Mouse (Mus musculus): Measurements from ENCODE around the gene Ift88. TPM values are rescaled to one million over a fixed set of nuclear protein-coding genes. Genes with fewer than 3 reads are reported as not detected.

Gene Ift88
- 1.2 and 1.7 TPM in 2 replicates for polyA plus RNA-seq (2015; fragmentation: Nextera tagmentation; extraction: Ambion mirVana)

DNA sequence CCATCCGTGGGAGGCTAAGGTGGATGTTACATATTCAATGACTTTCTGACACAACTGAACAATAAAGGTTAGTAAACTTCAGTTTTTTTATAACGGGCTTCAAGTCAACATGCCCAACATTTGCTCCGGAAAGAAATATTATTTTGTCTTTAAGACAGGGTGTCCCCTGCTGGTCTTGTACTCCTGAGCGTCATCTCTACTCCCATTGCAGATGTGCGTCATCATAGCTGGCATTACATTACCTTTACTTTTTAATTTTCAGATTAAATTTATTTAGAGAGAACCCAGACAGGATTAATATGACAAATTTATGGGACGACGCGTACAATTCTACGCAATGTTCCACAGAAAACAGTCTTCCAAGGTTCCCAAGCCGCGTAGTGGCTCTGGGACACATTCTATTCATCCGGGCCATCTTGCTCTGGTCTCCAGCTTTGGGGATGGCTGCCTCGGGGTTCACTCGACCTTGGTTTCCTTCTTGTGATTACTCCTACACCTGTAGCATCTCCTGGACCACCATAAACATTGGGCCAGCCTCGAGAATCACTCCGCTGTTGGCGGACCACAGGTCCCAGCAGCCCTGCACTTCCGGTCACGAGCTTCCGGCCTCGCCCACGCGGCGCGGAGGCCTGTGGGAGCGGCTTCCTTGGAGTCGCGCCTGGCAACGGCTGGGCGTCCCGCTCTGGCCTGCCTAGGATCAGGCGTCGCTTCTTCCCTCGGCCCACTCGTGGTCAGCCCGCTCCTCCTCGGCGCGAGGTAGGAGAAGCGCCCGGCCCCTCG, at the start of gene Ift88:
Gene Ift88, plus strand, starts transcription at position 631 of the 780 bp plus-strand sequence.
- Histone ChIP-seq H3K9me3 (replicated peaks) (no peaks in the 10 kb centered on the region), H3K9ac (peak within 1 kb of the TSS; percentile 78), H3K4me2 (peak within 1 kb of the TSS; percentile 95), H3K4me3 (replicated peaks) (peak within 1 kb of the TSS; percentile 86), H3K27me3 (no peaks in the 10 kb centered on the region), H3K27ac (replicated peaks) (no peak within 1 kb of the TSS), H3K4me1 (replicated peaks) (peaks cover 7% of the 10 kb centered on the region), H3K36me3 (replicated peaks) (no peaks in the 10 kb centered on the region)
- WGBS (ENCODE audit: insufficient replicate concordance), result 3% methylated on average over 42 of the region's 42 CpGs
- ATAC-seq (ENCODE audit: insufficient read depth), result peak; percentile 97

DNA sequence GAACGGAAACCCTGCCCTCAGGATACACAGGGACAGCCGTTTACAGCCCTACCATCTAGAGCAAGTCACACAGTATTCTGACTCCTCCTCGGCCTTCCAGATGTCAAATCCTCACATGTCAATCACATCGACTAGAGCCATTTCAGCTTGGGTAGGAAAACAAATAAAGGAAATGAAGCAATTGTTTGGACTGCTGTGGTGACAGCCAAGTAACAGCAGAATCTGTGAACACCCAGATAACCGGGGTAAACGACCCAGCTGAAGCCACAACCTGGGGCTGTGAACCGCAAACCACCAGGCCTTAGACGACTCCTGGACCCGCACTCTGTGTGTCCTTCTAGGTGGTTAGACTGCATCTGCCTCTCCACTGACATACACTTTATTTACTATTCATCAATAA, 48.7 kb upstream of the Ift88 start:
- no peaks in the 10 kb centered on the region for H3K9me3 ChIP-seq (replicated peaks)
- H3K36me3 ChIP-seq (replicated peaks), result no peaks in the 10 kb centered on the region
- 27% methylated on average over 9 of the region's 9 CpGs for WGBS (ENCODE audit: insufficient replicate concordance)
- H3K27ac ChIP-seq (replicated peaks), result no peak overlapping the region
- no peaks in the 10 kb centered on the region for H3K27me3 ChIP-seq
- no peak overlapping the region for H3K4me2 ChIP-seq
- no peak overlapping the region for H3K4me3 ChIP-seq (replicated peaks)
- H3K4me1 ChIP-seq (replicated peaks), result peaks cover 9% of the 10 kb centered on the region
- peak; percentile 56; the same call in 1 of the 2 replicates for ATAC-seq (ENCODE audit: insufficient read depth)
- H3K9ac ChIP-seq, result no peak overlapping the region

- Histone ChIP-seq H3K4me3 (replicated peaks) (no peak overlapping the region), H3K36me3 (replicated peaks) (no peaks in the 10 kb centered on the region), H3K4me1 (replicated peaks) (peaks cover 9% of the 10 kb centered on the region), H3K9ac (no peak overlapping the region), H3K27me3 (no peaks in the 10 kb centered on the region), H3K4me2 (no peak overlapping the region), H3K9me3 (replicated peaks) (no peaks in the 10 kb centered on the region), H3K27ac (replicated peaks) (no peak overlapping the region)
- 62% methylated on average over 8 of the region's 8 CpGs for WGBS (ENCODE audit: insufficient replicate concordance)
- ATAC-seq (ENCODE audit: insufficient read depth), result no peak
Measured at GRCm38 (mm10) chr14:57376016-57376415, 47.8 kb upstream of the Ift88 start.

DNA sequence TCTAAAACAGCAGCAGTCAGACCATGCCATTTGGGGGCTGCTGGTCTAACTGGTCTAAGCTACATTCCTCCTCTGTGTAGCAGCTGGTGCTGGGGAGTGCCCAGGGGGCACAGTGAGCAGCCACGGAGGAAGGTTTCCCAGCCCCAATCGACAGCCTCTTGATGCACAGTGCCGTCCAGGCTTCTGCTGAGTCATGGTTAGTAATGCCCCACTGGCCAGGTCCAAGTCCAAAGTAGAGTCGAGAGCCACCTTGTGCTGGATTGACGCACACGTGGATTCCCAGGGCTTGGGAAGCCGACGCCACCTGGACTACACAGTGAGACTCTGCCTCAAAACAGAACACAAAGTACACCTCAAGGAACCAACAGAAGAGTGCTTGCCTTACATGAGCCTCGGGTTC, 46.9 kb upstream of the Ift88 start:
- no peak overlapping the region for H3K9ac ChIP-seq
- H3K4me1 ChIP-seq (replicated peaks), result peaks cover 9% of the 10 kb centered on the region
- H3K4me3 ChIP-seq (replicated peaks), result no peak overlapping the region
- H3K27ac ChIP-seq (replicated peaks), result no peak overlapping the region
- no peaks in the 10 kb centered on the region for H3K27me3 ChIP-seq
- ATAC-seq (ENCODE audit: insufficient read depth), result peak; percentile 41; the same call in 1 of the 2 replicates
- no peak overlapping the region for H3K4me2 ChIP-seq
- no peaks in the 10 kb centered on the region for H3K36me3 ChIP-seq (replicated peaks)
- whole genome bisulfite sequencing (ENCODE audit: insufficient replicate concordance), result 62% methylated on average over 9 of the region's 9 CpGs
- no peaks in the 10 kb centered on the region for H3K9me3 ChIP-seq (replicated peaks)

DNA sequence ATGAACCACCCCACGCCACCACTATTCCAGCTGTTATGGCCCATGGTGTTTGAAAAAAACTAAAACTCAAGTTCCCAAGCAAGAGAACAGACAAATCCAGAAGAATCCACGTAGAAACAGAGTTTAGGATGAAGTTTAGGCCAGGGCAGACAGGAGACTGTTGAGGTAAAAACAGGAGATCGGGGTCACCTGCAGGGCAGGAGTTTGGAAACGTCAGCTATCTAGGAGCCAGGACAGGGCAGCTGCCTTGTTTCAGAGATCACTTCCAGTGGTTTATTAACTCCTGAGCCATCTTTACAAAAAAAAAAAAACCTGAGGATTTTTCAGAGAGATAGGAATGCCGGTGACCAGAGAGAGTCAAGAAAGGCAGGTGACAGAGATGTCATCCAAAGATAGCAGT, 46.3 kb upstream of the Ift88 start:
- no peaks in the 10 kb centered on the region for H3K27me3 ChIP-seq

DNA sequence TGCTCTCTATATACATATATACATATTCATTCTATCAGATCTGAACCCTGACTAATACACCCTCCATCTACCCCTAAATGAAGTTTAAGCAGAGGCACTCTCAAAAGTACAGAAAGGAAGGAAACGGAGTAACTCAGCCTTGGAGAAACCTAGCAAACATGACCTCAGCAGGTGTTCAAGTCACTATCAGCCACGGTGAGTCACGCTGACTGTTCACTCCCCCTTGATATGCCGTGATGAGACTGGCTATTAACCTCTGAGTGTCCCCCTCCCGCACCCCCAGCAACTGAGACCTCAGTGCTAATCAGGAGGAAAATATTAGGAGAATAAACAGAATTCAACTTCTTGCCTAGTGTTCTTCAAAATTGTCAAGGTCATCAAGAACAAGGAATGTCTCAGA, 38.2 kb upstream of the Ift88 start:
- no peak overlapping the region for H3K27ac ChIP-seq (replicated peaks)
- no peaks in the 10 kb centered on the region for H3K27me3 ChIP-seq
- ATAC-seq (ENCODE audit: insufficient read depth), result no peak
- H3K36me3 ChIP-seq (replicated peaks), result no peaks in the 10 kb centered on the region
- H3K9me3 ChIP-seq (replicated peaks), result no peaks in the 10 kb centered on the region
- WGBS (ENCODE audit: insufficient replicate concordance), result 57% methylated on average over 5 of the region's 5 CpGs
- no peak overlapping the region for H3K4me2 ChIP-seq
- no peak overlapping the region for H3K4me3 ChIP-seq (replicated peaks)
- no peak overlapping the region for H3K9ac ChIP-seq
- H3K4me1 ChIP-seq (replicated peaks), result peaks cover 12% of the 10 kb centered on the region

More for the DNA sequence above, 46.3 kb upstream of the Ift88 start:
- Histone ChIP-seq H3K27ac (replicated peaks) (no peak overlapping the region), H3K36me3 (replicated peaks) (no peaks in the 10 kb centered on the region), H3K4me1 (replicated peaks) (peaks cover 9% of the 10 kb centered on the region), H3K4me3 (replicated peaks) (no peak overlapping the region), H3K9me3 (replicated peaks) (no peaks in the 10 kb centered on the region), H3K4me2 (no peak overlapping the region), H3K9ac (no peak overlapping the region)
- 61% methylated on average over 5 of the region's 5 CpGs for WGBS (ENCODE audit: insufficient replicate concordance)
- no peak for ATAC-seq (ENCODE audit: insufficient read depth)

DNA sequence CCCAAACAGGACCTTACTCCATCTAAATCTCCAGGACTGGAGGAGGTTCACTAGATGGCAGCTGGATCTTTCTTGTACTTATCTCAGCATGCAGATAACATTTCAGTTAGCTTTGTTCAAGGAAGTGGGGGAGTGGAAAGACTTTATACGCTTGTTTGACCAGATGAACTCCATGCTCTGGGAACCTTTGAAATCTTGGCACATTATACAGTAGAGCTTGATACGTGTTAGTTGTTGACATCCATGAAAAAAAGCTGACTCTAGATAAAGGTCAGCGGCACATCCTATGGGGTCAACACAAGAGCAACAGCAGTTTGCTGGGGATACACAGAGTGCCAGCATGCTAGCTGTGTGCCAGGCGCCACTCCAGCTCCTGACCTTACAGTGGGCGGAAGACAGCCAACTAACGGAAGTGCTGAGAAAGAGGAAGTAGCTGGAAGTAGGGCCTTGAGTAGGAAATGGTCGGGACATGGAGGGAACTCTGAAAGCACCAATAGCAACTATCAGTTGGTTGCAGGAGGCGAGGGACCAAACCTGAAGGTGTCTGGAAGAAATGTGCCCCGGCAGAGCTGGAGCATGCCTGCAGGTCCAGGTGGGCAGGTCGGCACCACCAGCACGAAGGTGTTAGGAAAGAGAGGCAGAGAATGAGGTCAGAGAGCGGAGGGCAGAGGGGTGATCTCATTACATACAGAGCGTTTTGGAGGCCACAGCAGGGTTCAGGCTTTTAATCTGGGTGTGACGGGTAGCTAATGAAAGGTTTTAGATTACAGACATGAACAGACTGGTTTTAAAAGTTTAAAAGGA, 36.9 kb upstream of the Ift88 start:
- ATAC-seq (ENCODE audit: insufficient read depth), result peak; percentile 42; the same call in 1 of the 2 replicates
- WGBS (ENCODE audit: insufficient replicate concordance), result 34% methylated on average over 14 of the region's 14 CpGs
- H3K36me3 ChIP-seq (replicated peaks), result no peaks in the 10 kb centered on the region
- H3K27ac ChIP-seq (replicated peaks), result no peak overlapping the region
- H3K9me3 ChIP-seq (replicated peaks), result no peaks in the 10 kb centered on the region
- peaks cover 12% of the 10 kb centered on the region for H3K4me1 ChIP-seq (replicated peaks)
- H3K4me2 ChIP-seq, result peak overlapping the region; percentile 37
- H3K27me3 ChIP-seq, result no peaks in the 10 kb centered on the region
- no peak overlapping the region for H3K4me3 ChIP-seq (replicated peaks)
- H3K9ac ChIP-seq, result no peak overlapping the region

- Histone ChIP-seq H3K27me3 (no peaks in the 10 kb centered on the region), H3K36me3 (replicated peaks) (no peaks in the 10 kb centered on the region), H3K4me3 (replicated peaks) (no peak overlapping the region), H3K4me1 (replicated peaks) (peaks cover 11% of the 10 kb centered on the region), H3K9ac (no peak overlapping the region), H3K4me2 (no peak overlapping the region), H3K27ac (replicated peaks) (no peak overlapping the region), H3K9me3 (replicated peaks) (no peaks in the 10 kb centered on the region)
- 20% methylated on average over 4 of the region's 4 CpGs for WGBS (ENCODE audit: insufficient replicate concordance)
- no peak for ATAC-seq (ENCODE audit: insufficient read depth)
Measured at GRCm38 (mm10) chr14:57391621-57392020, 32.2 kb upstream of the Ift88 start.

- Histone ChIP-seq H3K36me3 (replicated peaks) (no peaks in the 10 kb centered on the region), H3K9me3 (replicated peaks) (no peaks in the 10 kb centered on the region), H3K27me3 (no peaks in the 10 kb centered on the region), H3K4me2 (no peak overlapping the region), H3K9ac (no peak overlapping the region), H3K27ac (replicated peaks) (no peak overlapping the region), H3K4me1 (replicated peaks) (peaks cover 4% of the 10 kb centered on the region), H3K4me3 (replicated peaks) (no peak overlapping the region)
- 51% methylated on average over 5 of the region's 5 CpGs for WGBS (ENCODE audit: insufficient replicate concordance)
- no peak for ATAC-seq (ENCODE audit: insufficient read depth)
Measured at GRCm38 (mm10) chr14:57392278-57392677, 31.6 kb upstream of the Ift88 start.

DNA sequence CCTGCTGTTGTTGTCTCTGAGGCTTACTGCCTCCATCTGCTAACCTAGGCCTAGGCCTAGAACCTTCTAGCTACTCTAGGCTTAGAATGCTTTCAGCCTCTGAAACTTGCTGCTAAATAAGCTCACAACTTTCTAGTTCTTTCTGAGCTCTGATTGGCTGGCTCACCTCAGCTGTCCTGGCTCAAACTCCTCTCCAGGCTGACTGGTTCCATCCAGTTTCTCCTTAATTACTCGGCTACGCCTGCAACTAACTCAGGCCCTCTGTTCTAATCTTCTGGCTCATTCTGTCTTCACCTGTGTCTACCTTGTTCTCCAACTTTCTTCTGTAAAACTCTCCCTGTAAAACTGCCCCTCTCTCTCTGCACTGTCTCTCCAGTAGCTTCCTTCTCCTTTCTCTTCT, 28.4 kb upstream of the Ift88 start:
- Histone ChIP-seq H3K27ac (replicated peaks) (no peak overlapping the region), H3K27me3 (no peaks in the 10 kb centered on the region; the same call in 1 of the 2 replicates), H3K9me3 (replicated peaks) (no peaks in the 10 kb centered on the region), H3K9ac (no peak overlapping the region), H3K4me1 (replicated peaks) (peaks cover 21% of the 10 kb centered on the region), H3K4me3 (replicated peaks) (no peak overlapping the region), H3K36me3 (replicated peaks) (no peaks in the 10 kb centered on the region), H3K4me2 (no peak overlapping the region)
- WGBS (ENCODE audit: insufficient replicate concordance), result 71% methylated on average over 2 of the region's 2 CpGs
- no peak for ATAC-seq (ENCODE audit: insufficient read depth)

DNA sequence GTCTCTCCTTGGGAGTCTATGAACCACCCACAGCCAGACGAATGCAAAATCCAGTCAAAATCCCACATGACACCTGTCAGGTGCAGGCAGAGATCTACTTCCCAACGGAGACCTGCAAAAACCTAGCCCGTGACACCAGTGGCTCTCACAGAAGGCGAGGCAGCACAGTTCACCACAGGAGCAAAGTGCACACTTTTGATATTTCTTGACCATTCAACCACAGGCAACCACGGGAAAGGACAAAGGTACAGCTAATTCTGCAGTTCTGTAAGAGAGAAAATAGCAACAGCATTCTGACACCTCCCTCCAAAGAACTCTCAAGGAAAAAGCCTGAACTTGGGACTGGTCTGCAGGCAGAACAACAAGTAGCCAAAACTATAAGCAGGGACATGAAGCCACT, 26.6 kb upstream of the Ift88 start:
- no peaks in the 10 kb centered on the region for H3K36me3 ChIP-seq (replicated peaks)
- H3K4me3 ChIP-seq (replicated peaks), result no peak overlapping the region
- peaks cover 21% of the 10 kb centered on the region for H3K4me1 ChIP-seq (replicated peaks)
- 70% methylated on average over 5 of the region's 5 CpGs for WGBS (ENCODE audit: insufficient replicate concordance)
- no peaks in the 10 kb centered on the region; the same call in 1 of the 2 replicates for H3K27me3 ChIP-seq
- no peak for ATAC-seq (ENCODE audit: insufficient read depth)
- H3K9ac ChIP-seq, result no peak overlapping the region
- no peak overlapping the region for H3K27ac ChIP-seq (replicated peaks)
- H3K4me2 ChIP-seq, result peak overlapping the region; percentile 95
- H3K9me3 ChIP-seq (replicated peaks), result no peaks in the 10 kb centered on the region
